Mouse (Mus musculus) gastrocnemius, adult 18-20 months (tissue): ENCODE measurements around the gene Rbmxl1. TPM values are rescaled to one million over a fixed set of nuclear protein-coding genes. Genes with fewer than 3 reads are reported as not detected.
"Not testable (repeated sequence)": the region's sequence is repeated elsewhere in the genome, so short reads cannot be mapped to it uniquely, and the experiment has no call there.

Source experiments
- DNase-seq: peaks from one replicate; pipeline ENCODE4 v3.0.0; 2021; ENCODE audit warnings: low spot score
- long read RNA-seq, 2 experiments: library from polyadenylated mRNA; stranded (forward); transcript quantifications; one replicate each; pipeline ENCODE4 v2.0.0; 2021
- total RNA-seq, 2 experiments: library from RNA; stranded (reverse); gene quantifications; 2 replicates each; pipeline ENCODE4 v1.2.3; 2021

The Rbmxl1 gene
- 10 to 100 TPM; 11.1 to 12.0 TPM for total RNA-seq
- long read RNA-seq, experiment 1, transcript Rbmxl1-202 (2 exons, 1,622 nt): major isoform, 7 of 10 reads
- long read RNA-seq, experiment 1, partial matches to known transcripts: 1 of 10 reads
- long read RNA-seq, experiment 1, other reads (novel, unspliced or antisense): 0 of 10 reads
- long read RNA-seq, experiment 2, partial matches to known transcripts: 0 of 6 reads
- long read RNA-seq, experiment 2, other reads (novel, unspliced or antisense): 0 of 6 reads

- peak; percentile 90 for DNase-seq
Observed at GRCm38 (mm10) chr8:78508719-78509272, at the start of gene Rbmxl1. Gene Rbmxl1 (minus strand): TSS chr8:78508898.

- DNase-seq: no peak
Observed at GRCm38 (mm10) chr8:78556773-78557434, 48.2 kb upstream of the Rbmxl1 start.

DNA sequence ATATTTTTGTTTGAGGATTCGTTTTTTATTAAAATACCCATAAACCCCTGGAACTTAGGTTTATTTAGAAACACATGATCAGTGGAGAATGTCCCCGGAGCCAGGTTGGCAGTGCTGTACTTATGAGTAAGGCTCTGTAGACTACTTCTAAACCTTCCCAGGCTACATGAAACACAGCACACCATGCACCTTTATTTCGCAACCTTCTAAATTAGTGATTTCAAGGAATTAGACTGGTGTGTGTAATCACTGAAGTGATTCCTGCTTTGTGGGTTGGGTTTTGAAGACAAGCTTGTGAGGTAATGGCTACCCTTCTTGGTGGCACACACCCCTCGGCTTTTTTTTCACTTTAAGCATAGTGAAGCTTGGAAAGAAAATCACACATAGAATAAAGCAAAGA is 47.1 kb upstream of the Rbmxl1 start:
- DNase-seq: no peak

DNA sequence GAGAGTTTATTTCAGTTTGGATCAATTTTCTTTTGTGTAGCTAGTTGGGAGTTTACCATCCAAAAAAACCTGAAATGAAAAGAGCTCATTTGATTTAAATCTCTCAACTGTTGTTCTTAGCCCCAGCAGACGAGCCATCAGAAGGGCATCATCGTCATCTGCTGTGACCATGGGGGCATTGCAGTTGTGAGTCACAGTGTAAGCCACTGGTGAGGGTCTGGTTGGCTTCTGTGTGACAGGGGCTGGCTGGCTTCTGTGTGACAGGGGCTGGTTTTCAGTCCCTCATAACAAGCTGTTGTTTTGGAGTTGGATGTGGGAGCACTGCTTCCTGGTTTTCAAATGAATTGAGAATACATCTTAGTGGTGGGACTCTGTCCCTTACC is 42.0 kb upstream of the Rbmxl1 start:
- no peak for DNase-seq

GRCm38 (mm10) chr8:78549971-78550751 is 41.5 kb upstream of the Rbmxl1 start:
- DNase-seq: no peak

DNA sequence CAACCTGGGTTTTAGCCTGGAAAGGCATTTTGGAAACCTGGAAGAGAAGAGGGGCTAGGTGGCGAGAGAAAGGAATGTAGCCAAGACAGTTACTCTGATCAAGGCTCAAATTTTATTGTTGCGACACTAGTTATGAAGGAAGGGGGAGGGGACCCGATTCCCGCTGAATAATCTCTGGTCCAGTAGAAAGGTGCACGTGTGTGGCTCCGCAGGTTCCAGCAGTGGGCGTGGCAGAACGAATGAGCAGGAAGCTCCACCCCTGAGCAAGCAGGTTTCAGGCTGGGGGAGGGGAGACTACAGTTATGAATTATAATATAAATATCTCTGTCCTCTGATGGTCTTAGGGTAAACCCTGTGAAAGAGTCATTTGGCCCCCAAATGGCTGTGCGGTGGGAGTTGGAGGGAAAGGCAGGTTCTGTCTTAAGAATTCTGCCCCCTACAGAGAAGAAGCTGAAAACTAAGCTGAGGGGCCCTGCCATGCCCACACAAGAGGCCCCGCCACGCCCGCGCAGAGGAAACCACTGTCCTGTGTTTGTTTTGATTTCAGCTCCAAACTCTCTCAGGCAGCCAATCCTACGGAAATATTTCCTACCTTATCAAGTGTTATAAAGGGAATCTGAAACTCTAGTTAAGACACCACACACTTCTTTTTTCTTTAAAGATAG is 36.6 kb upstream of the Rbmxl1 start:
- not testable (repeated sequence) for DNase-seq

- no peak for DNase-seq
Observed at GRCm38 (mm10) chr8:78544545-78544944, 35.8 kb upstream of the Rbmxl1 start.

DNA sequence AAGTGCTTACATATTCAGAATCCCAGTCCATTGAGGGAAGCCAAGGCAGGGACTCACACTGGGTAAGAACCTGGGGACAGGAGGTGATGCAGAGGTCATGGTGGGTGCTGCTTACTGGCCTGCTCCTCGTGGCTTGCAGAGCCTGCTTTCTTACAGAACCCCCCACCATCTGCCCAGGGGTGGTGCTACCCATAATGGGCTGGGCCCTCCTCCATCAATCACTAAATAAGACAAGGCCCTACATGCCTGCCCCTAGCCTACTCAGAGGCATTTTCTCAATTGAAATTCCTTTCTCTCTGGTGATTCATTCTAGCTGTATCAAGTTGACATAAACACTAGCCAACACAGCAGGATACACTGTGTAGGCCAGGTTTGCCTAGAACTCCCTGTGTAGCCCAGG is 34.9 kb upstream of the Rbmxl1 start:
- no peak for DNase-seq

DNA sequence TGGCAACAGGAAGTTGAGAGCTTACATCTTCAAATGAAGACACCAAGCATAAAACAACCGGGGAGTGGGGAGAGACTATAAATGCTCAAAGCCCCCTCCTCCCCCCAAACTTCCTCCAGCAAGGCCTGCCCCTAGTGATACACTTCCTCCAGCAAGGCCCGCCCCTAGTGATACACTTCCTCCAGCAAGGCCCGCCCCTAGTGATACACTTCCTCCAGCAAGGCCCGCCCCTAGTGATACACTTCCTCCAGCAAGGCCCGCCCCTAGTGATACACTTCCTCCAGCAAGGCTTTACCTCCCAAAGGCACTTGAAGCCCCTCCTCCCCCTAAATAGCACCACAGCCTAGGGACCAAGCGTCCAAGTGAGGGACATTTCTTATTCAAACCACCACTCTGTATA is 34.0 kb upstream of the Rbmxl1 start:
- DNase-seq: not testable (repeated sequence)

- no peak for DNase-seq
Observed at GRCm38 (mm10) chr8:78537795-78538194, 29.1 kb upstream of the Rbmxl1 start.

- no peak for DNase-seq
Observed at GRCm38 (mm10) chr8:78536716-78537115, 28.0 kb upstream of the Rbmxl1 start.

GRCm38 (mm10) chr8:78533981-78534380 is 25.3 kb upstream of the Rbmxl1 start:
- DNase-seq: no peak

GRCm38 (mm10) chr8:78515132-78515531 is 6.4 kb upstream of the Rbmxl1 start:
- no peak for DNase-seq

GRCm38 (mm10) chr8:78514706-78515105 is 6.0 kb upstream of the Rbmxl1 start:
- no peak for DNase-seq

- no peak for DNase-seq
Observed at GRCm38 (mm10) chr8:78513106-78513505, 4.4 kb upstream of the Rbmxl1 start.

DNA sequence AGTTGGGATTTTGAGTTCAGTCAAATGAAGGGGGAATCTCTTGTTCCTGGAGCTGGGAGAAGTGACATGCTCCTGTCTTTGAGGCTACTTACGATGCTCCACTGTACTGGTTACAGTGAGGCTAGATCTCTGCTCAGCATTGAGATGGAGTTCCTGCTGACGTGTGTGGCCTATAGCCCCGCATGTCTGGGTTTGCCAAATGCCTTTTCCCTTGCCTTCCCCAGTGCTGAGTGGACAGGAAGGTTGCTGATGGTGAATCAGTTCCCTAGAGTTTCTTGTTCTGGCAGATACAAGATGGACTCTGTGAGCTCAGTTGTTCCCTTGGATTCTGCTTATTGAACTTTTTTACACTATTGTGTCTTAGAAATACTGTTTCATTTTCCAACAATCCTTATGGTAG is 2.2 kb upstream of the Rbmxl1 start:
- DNase-seq: no peak

GRCm38 (mm10) chr8:78510094-78510493 is 1.4 kb upstream of the Rbmxl1 start:
- DNase-seq: no peak

DNA sequence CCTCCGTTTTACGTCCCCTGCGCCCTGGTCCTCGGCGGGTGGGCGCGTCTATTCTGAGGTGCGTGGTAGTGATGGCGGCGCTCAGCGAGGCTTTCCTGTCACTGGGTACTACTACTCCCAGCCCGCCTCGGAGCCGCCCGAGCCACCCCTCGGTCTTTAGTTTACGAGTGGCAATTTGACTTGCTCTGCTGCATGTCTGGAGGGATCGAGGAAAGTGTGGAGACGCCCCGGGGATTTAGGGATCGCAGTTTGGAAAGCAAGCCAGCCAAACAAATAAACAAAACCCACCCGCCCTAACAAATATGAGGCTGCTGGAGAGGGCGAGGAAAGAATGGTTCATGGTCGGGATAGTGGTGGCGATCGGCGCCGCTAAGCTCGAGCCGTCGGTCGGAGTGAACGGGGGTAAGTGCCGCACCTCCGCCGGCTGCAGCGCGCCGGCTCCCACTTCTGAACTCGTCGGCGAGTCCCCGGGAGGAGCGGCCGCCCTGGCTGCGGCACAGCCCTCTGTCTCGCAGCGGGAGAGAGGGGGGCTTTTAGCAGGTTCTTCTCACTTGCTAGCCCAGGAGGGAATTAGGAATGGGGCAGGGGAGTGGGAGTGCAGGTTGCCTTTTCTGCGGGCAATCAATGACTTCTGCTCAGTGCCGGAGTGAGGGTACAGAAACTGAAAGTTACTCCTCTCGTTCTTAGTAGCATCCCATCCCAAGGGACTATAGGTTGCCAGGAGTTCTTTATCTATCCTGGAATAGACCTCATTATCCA is 754 bp upstream of the Rbmxl1 start, which contains the start of gene Slc10a7:
Gene Slc10a7 (plus strand): TSS at position 74 of the 759 bp plus-strand sequence.
- DNase-seq: peak; percentile 81

- DNase-seq: peak; percentile 30
Observed at GRCm38 (mm10) chr8:78507979-78508718, 549 bp downstream of the Rbmxl1 start.

DNA sequence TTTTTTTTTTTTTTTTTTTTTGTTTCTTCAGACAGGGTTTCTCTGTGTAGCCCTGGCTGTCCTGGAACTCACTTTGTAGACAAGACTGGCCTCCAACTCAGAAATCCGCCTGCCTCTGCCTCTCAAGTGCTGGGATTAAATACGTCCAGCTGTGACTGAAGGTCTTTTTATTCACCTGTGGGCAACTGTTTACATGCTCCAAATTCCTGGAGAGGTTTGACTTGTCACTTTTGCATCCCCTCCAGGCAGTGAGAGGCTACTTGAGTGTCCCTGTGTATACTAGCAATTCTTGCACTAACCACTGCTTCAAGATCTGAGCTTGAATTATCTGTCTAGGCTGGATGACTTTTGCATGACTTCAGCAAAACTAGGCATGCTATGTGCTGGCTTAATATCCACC is 6.0 kb downstream of the Rbmxl1 start:
- no peak for DNase-seq
